Mouse (Mus musculus) olfactory bulb, adult 2 months (tissue): ENCODE results near the gene Creb3. TPM values are rescaled to one million over a fixed set of nuclear protein-coding genes. Genes with fewer than 3 reads are reported as not detected.
"Not testable (repeated sequence)": the region's sequence is repeated elsewhere in the genome, so short reads cannot be mapped to it uniquely, and the experiment has no call there.

Experiments used
- H3K27ac ChIP-seq: fragments of 200-500 bp; 2 replicates; pipeline ENCODE4 v1.5.1; 2012; ENCODE audit warnings: low read depth, low read length; ENCODE audit not compliant: insufficient read depth
- H3K4me1 ChIP-seq: fragments of 200-500 bp; 2 replicates; pipeline ENCODE4 v1.6.1; 2012; ENCODE audit warnings: low read length; ENCODE audit not compliant: control insufficient read depth, insufficient read depth
- H3K4me3 ChIP-seq: fragments of 200-500 bp; 2 replicates; pipeline ENCODE4 v1.5.1; 2012; ENCODE audit warnings: mild to moderate bottlenecking, low read depth, low read length, moderate library complexity; ENCODE audit not compliant: insufficient read depth
- CTCF ChIP-seq: fragments of 200-500 bp; IDR thresholded peaks from 2 replicates; pipeline ENCODE4 v1.5.1; 2012; ENCODE audit warnings: low read depth, mild to moderate bottlenecking, low read length, moderate library complexity; ENCODE audit not compliant: insufficient read depth
- POLR2A ChIP-seq: fragments of 200-500 bp; IDR thresholded peaks from 2 replicates; pipeline ENCODE4 v1.6.1; 2012; ENCODE audit warnings: mild to moderate bottlenecking, low read depth, low read length, moderate library complexity; ENCODE audit not compliant: insufficient read depth
- WGBS: fragments of 180-500 bp; shearing (Covaris S2); methylation state at CpG from one replicate; pipeline ENCODE4 v1.1.7; 2018; 5-methylcytosine and 5-hydroxymethylcytosine counted together
- polyA plus RNA-seq: library from polyadenylated mRNA; stranded (reverse); fragments of >200 nt; gene quantifications from 2 replicates; pipeline ENCODE4 v1.2.4, GENCODE M21; 2012; ENCODE audit warnings: low replicate concordance; ENCODE audit not compliant: missing spikeins, insufficient read depth, insufficient read length

The Creb3 gene
- polyA plus RNA-seq, 1 experiment = not detected

GRCm38 (mm10) chr4:43585682-43586081, 23.6 kb downstream of the Creb3 start:
- TF ChIP-seq POLR2A (no peak), CTCF (no peak)
- Histone ChIP-seq H3K4me3 (no peak overlapping the region), H3K4me1 (peaks cover 10% of the 10 kb centered on the region), H3K27ac (no peak overlapping the region)
- WGBS = 57% methylated on average over 10 of the region's 10 CpGs

GRCm38 (mm10) chr4:43586411-43586810, 24.3 kb downstream of the Creb3 start:
- TF ChIP-seq POLR2A (no peak), CTCF (no peak)
- Histone ChIP-seq H3K4me3 (no peak overlapping the region), H3K4me1 (peaks cover 10% of the 10 kb centered on the region), H3K27ac (no peak overlapping the region)
- WGBS = 67% methylated on average over 8 of the region's 8 CpGs

GRCm38 (mm10) chr4:43587681-43588080, 25.5 kb downstream of the Creb3 start:
- H3K4me3 ChIP-seq = no peak overlapping the region
- no peak overlapping the region for H3K27ac ChIP-seq
- peaks cover 10% of the 10 kb centered on the region for H3K4me1 ChIP-seq
- 67% methylated on average over 7 of the region's 7 CpGs for WGBS
- no peak for TF ChIP-seq CTCF
- TF ChIP-seq POLR2A = no peak

GRCm38 (mm10) chr4:43591543-43591942, 29.4 kb downstream of the Creb3 start:
- Histone ChIP-seq H3K27ac (no peak overlapping the region), H3K4me3 (no peak overlapping the region), H3K4me1 (peaks cover 3% of the 10 kb centered on the region; the same call in 1 of the 2 replicates)
- 66% methylated on average over 5 of the region's 5 CpGs for WGBS
- TF ChIP-seq CTCF (no peak), POLR2A (no peak)

GRCm38 (mm10) chr4:43591961-43592360, 29.8 kb downstream of the Creb3 start:
- 78% methylated on average over 3 of the region's 3 CpGs for WGBS

GRCm38 (mm10) chr4:43593453-43593852, 31.3 kb downstream of the Creb3 start:
- TF ChIP-seq POLR2A = no peak
- TF ChIP-seq CTCF = no peak
- Histone ChIP-seq H3K4me3 (no peak overlapping the region), H3K27ac (no peak overlapping the region), H3K4me1 (no peaks in the 10 kb centered on the region)
- 63% methylated on average over 3 of the region's 3 CpGs for WGBS

More at GRCm38 (mm10) chr4:43591961-43592360, 29.8 kb downstream of the Creb3 start:
- no peak overlapping the region for H3K4me3 ChIP-seq
- no peak for TF ChIP-seq POLR2A
- TF ChIP-seq CTCF = no peak
- H3K27ac ChIP-seq = no peak overlapping the region
- H3K4me1 ChIP-seq = no peaks in the 10 kb centered on the region

GRCm38 (mm10) chr4:43596597-43596996, 34.5 kb downstream of the Creb3 start:
- not testable (repeated sequence) for H3K4me1 ChIP-seq, H3K27ac ChIP-seq, H3K4me3 ChIP-seq
- WGBS = 83% methylated on average over 2 of the region's 2 CpGs

- no peak for TF ChIP-seq CTCF
- TF ChIP-seq POLR2A = no peak
- WGBS = 84% methylated on average over 4 of the region's 4 CpGs
- Histone ChIP-seq H3K4me3 (no peak overlapping the region), H3K4me1 (no peaks in the 10 kb centered on the region), H3K27ac (no peak overlapping the region)
Measured at GRCm38 (mm10) chr4:43598200-43598599, 36.1 kb downstream of the Creb3 start.

- no peak overlapping the region for H3K4me3 ChIP-seq
- H3K27ac ChIP-seq = no peak overlapping the region
- 92% methylated on average over 7 of the region's 7 CpGs for WGBS
- no peak for TF ChIP-seq CTCF
- no peak for TF ChIP-seq POLR2A
- H3K4me1 ChIP-seq = no peaks in the 10 kb centered on the region
Measured at GRCm38 (mm10) chr4:43598650-43599380, 36.7 kb downstream of the Creb3 start.

- Histone ChIP-seq H3K4me1 (no peaks in the 10 kb centered on the region), H3K4me3 (no peak overlapping the region), H3K27ac (no peak overlapping the region)
- TF ChIP-seq POLR2A = no peak
- no peak for TF ChIP-seq CTCF
- WGBS = 79% methylated on average over 9 of the region's 9 CpGs
Measured at GRCm38 (mm10) chr4:43600195-43600934, 38.2 kb downstream of the Creb3 start.
